Mouse (Mus musculus): ENCODE measurements around the gene Nsd2. TPM values are rescaled to one million over a fixed set of nuclear protein-coding genes. Genes with fewer than 3 reads are reported as not detected.

Gene Nsd2
- polyA plus RNA-seq, 1 experiment from 2014 or later = 45.4 TPM

DNA sequence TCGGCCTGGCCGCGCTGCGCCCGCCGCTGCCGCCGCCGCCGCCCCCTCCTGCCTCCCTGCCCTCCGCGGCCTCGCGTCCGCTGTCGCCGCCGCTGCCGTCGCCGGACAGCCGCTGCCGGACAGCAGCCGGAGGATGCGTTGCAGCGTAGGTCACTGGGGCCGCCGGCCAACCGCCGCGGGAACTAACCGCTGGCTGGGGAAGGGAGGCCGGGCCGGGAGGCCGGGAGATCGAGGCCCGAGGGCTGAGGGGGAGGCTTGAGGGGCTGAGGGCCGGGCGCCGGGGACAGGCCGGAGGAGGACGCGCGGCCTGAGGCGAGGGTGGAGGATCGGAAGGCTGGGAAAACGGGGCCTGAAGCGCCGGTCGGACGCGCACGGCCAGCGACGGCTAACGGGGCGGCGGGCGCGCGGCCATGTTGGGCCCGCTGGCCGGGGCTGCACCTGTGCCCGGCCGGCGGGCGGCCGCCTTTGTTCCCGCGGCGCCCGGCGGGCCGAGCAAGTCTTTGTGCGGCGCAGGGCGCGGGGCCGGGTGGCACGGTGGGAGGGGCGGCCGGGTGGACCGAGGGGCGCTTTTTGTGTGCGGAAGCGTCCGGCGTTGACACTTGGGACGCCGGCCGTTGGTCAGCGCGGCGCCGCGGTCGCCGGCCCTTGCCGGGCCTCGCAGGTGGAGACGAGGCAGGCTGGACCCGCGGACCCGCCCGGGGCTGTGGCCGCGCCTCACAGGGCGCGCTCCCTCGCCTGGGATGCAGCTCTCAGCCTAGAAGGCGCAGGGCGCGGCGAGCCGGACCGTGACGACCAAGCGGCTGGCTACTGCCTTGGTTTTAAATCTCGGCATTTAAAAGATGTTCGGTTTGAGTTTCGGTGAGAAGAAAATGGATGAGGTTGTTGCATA lies 452 bp downstream of the Nsd2 start:
- H3K27ac ChIP-seq = peak overlapping the region; percentile 98
- under 1% methylated on average over 106 of the region's 121 CpGs for WGBS
- H3K4me2 ChIP-seq = peak overlapping the region; percentile 93
- peak overlapping the region; percentile 98 for H3K9ac ChIP-seq
- no peaks in the 10 kb centered on the region for H3K27me3 ChIP-seq
- ATAC-seq (replicated peaks; ENCODE audit: low FRiP score) = peak; percentile 80
- peaks cover 37% of the 10 kb centered on the region for H3K4me1 ChIP-seq
- H3K36me3 ChIP-seq = peaks cover 9% of the 10 kb centered on the region; the same call in 1 of the 2 replicates
- peak overlapping the region; percentile 99 for H3K4me3 ChIP-seq (replicated peaks)
- no peaks in the 10 kb centered on the region for H3K9me3 ChIP-seq (replicated peaks)

DNA sequence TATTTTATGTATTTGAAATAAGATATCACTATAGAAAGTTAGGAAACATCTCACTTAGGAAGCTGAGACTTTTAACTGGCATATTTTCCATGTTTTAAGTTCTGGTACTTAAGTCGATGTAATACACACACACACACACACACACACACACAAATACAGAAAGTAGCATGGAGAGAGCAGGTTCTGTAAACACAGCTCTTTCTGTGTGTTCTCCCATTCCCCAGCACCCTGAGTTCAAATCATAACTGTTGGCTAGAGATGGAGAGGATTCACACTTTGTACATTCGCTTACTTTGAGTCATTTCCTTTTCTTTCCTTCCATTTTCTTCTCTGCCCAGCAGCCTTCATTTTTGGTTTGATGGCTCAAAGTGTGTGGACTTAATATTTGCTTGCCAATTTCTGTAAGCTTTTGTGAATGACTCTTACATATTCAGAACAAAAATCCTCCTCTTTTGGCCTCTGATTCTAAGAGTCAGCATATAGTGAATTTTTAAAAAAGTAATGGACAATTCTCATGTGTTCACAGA lies 1.4 kb downstream of the Nsd2 start:
- WGBS = 30% methylated on average over 2 of the region's 2 CpGs
- H3K4me1 ChIP-seq = peaks cover 37% of the 10 kb centered on the region

DNA sequence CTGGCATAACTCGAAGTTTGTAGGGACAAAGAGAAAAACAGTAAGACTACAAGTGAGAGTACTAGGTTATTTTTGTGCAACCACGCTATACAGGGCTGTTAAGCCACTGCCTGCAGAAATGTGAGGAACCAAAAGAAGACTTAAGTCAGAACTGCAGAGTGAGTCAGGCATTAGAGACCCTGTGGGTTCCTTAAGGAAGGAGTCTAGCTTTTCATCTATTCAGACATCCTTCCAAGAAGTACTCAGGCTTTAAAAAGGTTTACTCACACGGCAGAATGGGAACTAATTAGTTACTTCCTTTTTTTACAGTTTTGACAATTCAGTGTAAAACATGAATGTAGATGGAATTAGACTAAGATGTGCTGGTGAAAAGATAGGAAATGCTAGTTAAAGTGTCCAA lies 1.9 kb downstream of the Nsd2 start:
- WGBS = 35% methylated on average over 3 of the region's 3 CpGs

More for the DNA sequence above, 1.4 kb downstream of the Nsd2 start:
- Histone ChIP-seq H3K27ac (no peak overlapping the region), H3K4me2 (peak overlapping the region; percentile 93), H3K9me3 (replicated peaks) (no peaks in the 10 kb centered on the region), H3K4me3 (replicated peaks) (peak overlapping the region; percentile 99), H3K36me3 (peaks cover 9% of the 10 kb centered on the region; the same call in 1 of the 2 replicates), H3K9ac (peak overlapping the region; percentile 98), H3K27me3 (no peaks in the 10 kb centered on the region)
- no peak for ATAC-seq (replicated peaks; ENCODE audit: low FRiP score)

DNA sequence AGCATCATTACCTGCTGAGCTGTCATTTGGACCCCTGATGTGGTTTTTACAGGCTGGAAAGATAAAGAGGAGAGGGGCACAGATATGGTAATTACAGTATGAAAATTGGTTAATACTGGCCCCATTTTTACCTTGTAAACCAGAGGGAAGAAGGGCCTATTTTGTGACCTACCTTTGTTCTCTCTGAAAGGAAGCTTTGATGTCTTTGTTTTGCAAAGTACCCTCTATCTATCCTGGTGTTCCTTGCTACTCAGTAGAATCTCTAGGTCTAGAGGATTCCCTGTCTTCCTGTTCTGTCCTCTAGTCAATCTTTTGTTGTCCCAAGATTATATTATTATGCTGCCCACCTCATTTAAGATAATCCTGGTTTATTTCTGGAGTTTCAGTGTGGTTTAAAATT lies 5.5 kb downstream of the Nsd2 start:
- ATAC-seq (replicated peaks; ENCODE audit: low FRiP score) = no peak
- Histone ChIP-seq H3K4me2 (no peak overlapping the region), H3K9me3 (replicated peaks) (no peaks in the 10 kb centered on the region), H3K27ac (no peak overlapping the region), H3K27me3 (no peaks in the 10 kb centered on the region), H3K4me1 (peaks cover 24% of the 10 kb centered on the region), H3K36me3 (peaks cover 14% of the 10 kb centered on the region; the same call in 1 of the 2 replicates), H3K4me3 (replicated peaks) (no peak overlapping the region), H3K9ac (no peak overlapping the region)

More for the DNA sequence above, 1.9 kb downstream of the Nsd2 start:
- Histone ChIP-seq H3K4me3 (replicated peaks) (peak overlapping the region; percentile 99), H3K4me1 (peaks cover 37% of the 10 kb centered on the region), H3K27me3 (no peaks in the 10 kb centered on the region), H3K9me3 (replicated peaks) (no peaks in the 10 kb centered on the region), H3K36me3 (peaks cover 9% of the 10 kb centered on the region; the same call in 1 of the 2 replicates), H3K4me2 (peak overlapping the region; percentile 93), H3K9ac (0 out of 2 replicates have a peak overlapping the region, but pooled peaks have one; percentile 98), H3K27ac (no peak overlapping the region)
- ATAC-seq (replicated peaks; ENCODE audit: low FRiP score) = no peak

DNA sequence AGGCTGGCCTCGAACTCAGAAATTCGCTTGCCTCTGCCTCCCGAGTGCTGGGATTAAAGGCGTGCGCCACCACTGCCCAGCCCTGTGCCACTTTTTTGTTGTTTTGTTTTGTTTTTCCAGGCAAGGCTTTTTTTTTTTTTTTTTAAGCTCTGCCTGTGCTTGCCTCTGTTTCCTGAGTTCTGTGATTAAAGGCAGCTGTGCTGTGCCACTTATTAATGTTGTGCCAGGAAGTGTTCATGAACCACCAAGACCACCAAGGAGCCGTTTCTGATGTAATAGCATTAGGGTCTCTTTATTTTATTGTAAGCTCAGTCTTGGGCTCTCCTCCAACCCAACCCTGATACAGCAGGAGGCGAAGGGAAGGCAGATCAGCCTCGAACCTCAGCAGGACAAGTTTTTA lies 7.6 kb downstream of the Nsd2 start:
- WGBS = 87% methylated on average over 8 of the region's 8 CpGs
- H3K36me3 ChIP-seq = peaks cover 18% of the 10 kb centered on the region; the same call in 1 of the 2 replicates
- ATAC-seq (replicated peaks; ENCODE audit: low FRiP score) = no peak
- no peak overlapping the region for H3K27ac ChIP-seq
- H3K9me3 ChIP-seq (replicated peaks) = no peaks in the 10 kb centered on the region
- no peak overlapping the region for H3K9ac ChIP-seq
- H3K4me2 ChIP-seq = no peak overlapping the region
- H3K4me3 ChIP-seq (replicated peaks) = no peak overlapping the region
- no peaks in the 10 kb centered on the region for H3K27me3 ChIP-seq
- peaks cover 12% of the 10 kb centered on the region; the same call in 1 of the 2 replicates for H3K4me1 ChIP-seq

DNA sequence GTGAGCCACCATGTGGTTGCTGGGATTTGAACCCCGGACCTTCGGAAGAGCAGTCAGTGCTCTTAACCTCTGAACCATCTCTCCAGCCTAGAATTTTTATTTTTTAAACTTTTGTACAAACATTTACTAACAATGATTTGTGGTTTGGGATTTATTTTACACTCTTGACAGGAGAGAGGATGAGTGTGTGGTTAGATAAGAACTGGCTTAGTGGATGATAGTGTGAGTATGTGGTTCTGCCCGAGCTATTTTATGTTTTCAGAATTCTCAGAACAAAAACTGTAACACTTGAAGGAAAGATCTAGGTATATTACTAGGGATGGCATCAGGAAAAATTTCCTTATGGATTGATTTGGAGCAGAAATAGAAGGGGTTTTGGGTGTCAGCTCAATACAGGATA lies 9.4 kb downstream of the Nsd2 start:
- ATAC-seq (replicated peaks; ENCODE audit: low FRiP score) = no peak
- H3K9ac ChIP-seq = no peak overlapping the region
- 90% methylated on average over 3 of the region's 3 CpGs for WGBS

DNA sequence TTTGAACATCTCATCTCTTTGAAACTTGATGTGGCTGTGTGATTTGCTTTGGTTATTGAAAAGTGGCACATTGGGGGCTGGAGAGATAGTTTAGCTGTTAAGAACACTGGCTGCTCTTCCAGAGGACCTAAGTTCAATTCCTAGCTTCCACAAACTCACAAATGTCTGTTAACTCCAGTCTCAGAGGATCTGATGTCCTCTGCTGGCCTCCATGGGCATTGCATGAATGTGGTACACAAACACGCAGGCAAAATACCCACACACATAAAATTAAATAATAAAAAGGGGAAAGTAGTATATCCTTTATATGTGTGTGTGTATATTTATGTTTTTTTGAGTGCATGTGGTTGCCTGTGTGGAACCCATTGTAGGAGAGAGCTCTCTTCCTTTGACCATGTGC lies 10.3 kb downstream of the Nsd2 start:
- peaks cover 9% of the 10 kb centered on the region; the same call in 1 of the 2 replicates for H3K36me3 ChIP-seq
- no peak overlapping the region for H3K4me2 ChIP-seq
- no peaks in the 10 kb centered on the region for H3K9me3 ChIP-seq (replicated peaks)
- H3K4me3 ChIP-seq (replicated peaks) = no peak overlapping the region
- 81% methylated on average over 1 of the region's 1 CpGs for WGBS
- H3K4me1 ChIP-seq = no peaks in the 10 kb centered on the region
- no peak overlapping the region for H3K9ac ChIP-seq
- H3K27me3 ChIP-seq = no peaks in the 10 kb centered on the region
- no peak for ATAC-seq (replicated peaks; ENCODE audit: low FRiP score)
- no peak overlapping the region for H3K27ac ChIP-seq

More for the DNA sequence above, 9.4 kb downstream of the Nsd2 start:
- H3K4me3 ChIP-seq (replicated peaks) = no peak overlapping the region
- H3K27ac ChIP-seq = no peak overlapping the region
- no peaks in the 10 kb centered on the region for H3K27me3 ChIP-seq
- H3K4me1 ChIP-seq = no peaks in the 10 kb centered on the region
- no peak overlapping the region for H3K4me2 ChIP-seq
- no peaks in the 10 kb centered on the region for H3K9me3 ChIP-seq (replicated peaks)
- H3K36me3 ChIP-seq = peaks cover 9% of the 10 kb centered on the region; the same call in 1 of the 2 replicates

DNA sequence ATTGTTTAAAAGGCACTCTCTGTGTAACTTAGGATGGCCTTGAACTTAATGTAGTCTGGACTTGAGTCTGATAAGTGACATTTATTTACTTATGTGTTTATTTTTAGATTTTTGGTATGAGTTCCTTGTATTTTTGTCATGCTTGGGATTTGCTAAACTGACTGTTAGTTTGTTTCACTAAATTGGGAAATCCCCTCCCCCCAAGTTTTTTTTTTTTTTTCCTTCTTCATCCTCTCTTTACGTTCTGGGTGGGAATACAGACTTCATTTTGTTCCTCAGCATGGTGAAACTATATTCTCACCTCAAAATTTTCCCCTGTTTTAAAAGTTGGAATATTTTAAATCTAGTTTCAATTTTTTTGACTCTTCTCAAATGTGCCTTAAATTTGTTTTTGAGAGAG lies 20.8 kb downstream of the Nsd2 start:
- no peaks in the 10 kb centered on the region for H3K27me3 ChIP-seq
- H3K9ac ChIP-seq = no peak overlapping the region
- no peaks in the 10 kb centered on the region for H3K9me3 ChIP-seq (replicated peaks)
- WGBS = 76% methylated on average over 1 of the region's 1 CpGs
- no peak overlapping the region for H3K4me2 ChIP-seq
- no peak for ATAC-seq (replicated peaks; ENCODE audit: low FRiP score)
- H3K36me3 ChIP-seq = peaks cover 50% of the 10 kb centered on the region
- no peaks in the 10 kb centered on the region for H3K4me1 ChIP-seq
- H3K4me3 ChIP-seq (replicated peaks) = no peak overlapping the region
- H3K27ac ChIP-seq = no peak overlapping the region

DNA sequence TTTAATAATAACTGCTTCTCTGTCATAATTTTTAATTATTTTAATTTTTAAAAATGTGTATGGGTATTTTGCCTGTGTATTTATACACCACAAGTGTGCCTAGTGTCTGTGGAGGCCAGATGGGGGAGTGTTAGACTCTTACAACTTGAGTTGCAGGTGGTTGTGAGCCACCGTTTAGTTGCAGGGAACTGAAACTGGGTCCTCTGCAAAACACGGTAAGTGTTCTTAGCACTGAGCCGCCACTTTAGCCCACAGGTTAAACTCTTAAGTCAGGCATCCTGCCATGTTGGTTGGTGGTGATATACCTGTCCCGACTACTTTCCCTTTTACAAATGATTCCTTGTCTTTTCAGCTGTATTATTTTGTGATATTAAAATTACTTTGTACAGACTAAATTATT lies 22.0 kb downstream of the Nsd2 start:
- no peaks in the 10 kb centered on the region for H3K9me3 ChIP-seq (replicated peaks)
- no peak overlapping the region for H3K4me2 ChIP-seq
- H3K4me3 ChIP-seq (replicated peaks) = no peak overlapping the region
- no peaks in the 10 kb centered on the region for H3K27me3 ChIP-seq
- no peak for ATAC-seq (replicated peaks; ENCODE audit: low FRiP score)
- peaks cover 52% of the 10 kb centered on the region for H3K36me3 ChIP-seq
- 87% methylated on average over 4 of the region's 4 CpGs for WGBS
- no peaks in the 10 kb centered on the region for H3K4me1 ChIP-seq
- H3K27ac ChIP-seq = no peak overlapping the region
- no peak overlapping the region for H3K9ac ChIP-seq

DNA sequence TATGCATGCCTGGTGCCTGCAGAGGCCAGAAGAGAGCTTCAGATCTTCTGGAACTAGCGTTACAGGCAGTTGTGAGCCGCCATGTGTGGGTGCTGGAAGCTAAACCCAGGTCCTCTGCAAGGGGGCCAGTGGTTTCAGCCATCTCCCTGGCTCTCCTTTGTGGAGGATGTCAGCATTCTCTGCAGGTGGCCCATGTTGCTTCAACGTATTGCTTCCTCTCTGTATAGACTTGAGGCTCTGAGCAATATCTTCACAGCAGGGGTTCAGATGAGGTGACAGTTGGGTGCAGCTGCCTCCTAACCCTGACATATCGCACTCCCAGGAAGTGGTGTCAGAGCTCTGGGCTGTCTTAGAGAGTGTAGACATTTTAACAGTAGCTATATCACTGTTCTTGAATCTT lies 30.9 kb downstream of the Nsd2 start:
- no peaks in the 10 kb centered on the region for H3K9me3 ChIP-seq (replicated peaks)
- no peak for ATAC-seq (replicated peaks; ENCODE audit: low FRiP score)
- 93% methylated on average over 4 of the region's 4 CpGs for WGBS
- no peak overlapping the region for H3K4me2 ChIP-seq
- H3K36me3 ChIP-seq = peaks cover 74% of the 10 kb centered on the region
- H3K4me1 ChIP-seq = no peaks in the 10 kb centered on the region
- H3K27me3 ChIP-seq = no peaks in the 10 kb centered on the region
- no peak overlapping the region for H3K27ac ChIP-seq
- no peak overlapping the region for H3K4me3 ChIP-seq (replicated peaks)
- H3K9ac ChIP-seq = no peak overlapping the region

DNA sequence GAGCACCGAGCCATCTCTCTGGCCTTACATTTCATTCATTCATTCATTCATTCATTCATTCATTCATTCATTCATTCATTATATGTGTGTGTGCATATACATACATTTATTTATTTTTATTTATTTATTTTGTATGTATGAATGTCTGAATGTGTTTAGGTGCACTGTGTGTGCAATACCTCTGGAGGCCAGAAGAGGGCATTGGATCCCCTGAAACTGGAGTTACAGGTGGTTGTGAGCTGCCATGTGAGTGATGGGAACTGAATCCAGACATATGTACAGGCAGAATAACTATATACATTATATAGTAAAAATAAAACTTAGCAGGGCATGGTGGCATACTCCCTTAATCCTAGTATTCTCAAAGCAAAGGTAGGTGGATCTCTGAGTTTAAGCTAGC lies 32.6 kb downstream of the Nsd2 start:
- no peak for ATAC-seq (replicated peaks; ENCODE audit: low FRiP score)
- no peak overlapping the region for H3K4me3 ChIP-seq (replicated peaks)
- H3K9me3 ChIP-seq (replicated peaks) = no peaks in the 10 kb centered on the region
- no peaks in the 10 kb centered on the region for H3K27me3 ChIP-seq
- WGBS = 100% methylated on average over 1 of the region's 1 CpGs
- H3K4me2 ChIP-seq = no peak overlapping the region
- H3K27ac ChIP-seq = no peak overlapping the region
- H3K36me3 ChIP-seq = peaks cover 78% of the 10 kb centered on the region
- H3K4me1 ChIP-seq = no peaks in the 10 kb centered on the region
- H3K9ac ChIP-seq = no peak overlapping the region

DNA sequence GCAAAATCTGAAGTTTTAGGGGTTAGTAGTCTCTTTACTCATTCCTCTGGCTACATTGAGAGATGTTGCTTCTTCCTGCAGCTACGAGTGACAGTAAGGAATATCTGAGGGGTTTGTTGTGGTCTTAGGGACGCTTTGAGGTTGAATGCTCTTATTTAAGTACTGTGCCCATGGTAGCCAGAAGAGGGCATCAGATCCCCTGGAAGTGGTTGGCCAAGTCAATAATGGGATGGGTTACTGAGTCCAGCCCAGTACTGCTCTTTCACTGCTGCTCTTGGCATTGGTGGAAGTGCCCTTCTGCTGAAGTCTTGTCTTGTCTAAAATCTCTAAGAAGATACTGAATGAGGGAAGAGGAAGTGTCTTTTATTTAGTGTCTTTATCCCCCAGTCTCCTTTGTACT lies 33.5 kb downstream of the Nsd2 start:
- Histone ChIP-seq H3K4me2 (no peak overlapping the region), H3K9ac (no peak overlapping the region), H3K27ac (no peak overlapping the region), H3K4me3 (replicated peaks) (no peak overlapping the region), H3K27me3 (no peaks in the 10 kb centered on the region), H3K9me3 (replicated peaks) (no peaks in the 10 kb centered on the region), H3K36me3 (peaks cover 80% of the 10 kb centered on the region), H3K4me1 (no peaks in the 10 kb centered on the region)
- 72% methylated on average over 2 of the region's 2 CpGs for WGBS
- no peak for ATAC-seq (replicated peaks; ENCODE audit: low FRiP score)
